Mouse (Mus musculus): ENCODE results near the gene Btnl10. TPM values are rescaled to one million over a fixed set of nuclear protein-coding genes. Genes with fewer than 3 reads are reported as not detected.

Btnl10 gene
- total and polyA plus RNA-seq, 3 experiments, result not detected

DNA sequence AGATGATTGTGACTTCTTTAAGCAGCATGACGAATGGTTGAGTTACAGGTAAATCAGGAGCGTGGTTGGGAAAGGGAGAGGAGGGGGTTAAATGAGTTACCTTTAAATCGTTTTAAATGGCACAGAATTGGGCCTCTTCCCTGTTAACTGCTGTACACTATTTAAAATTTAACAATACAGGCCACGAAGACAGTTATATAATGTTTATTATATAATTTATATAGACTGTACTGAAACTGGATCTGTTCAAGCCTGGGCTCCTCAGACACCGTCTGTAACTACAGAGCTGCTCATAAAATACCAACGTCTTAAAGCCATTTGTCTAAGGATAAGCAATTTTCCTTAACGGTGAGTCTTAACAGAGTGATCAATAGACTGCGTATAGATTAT lies 38.2 kb downstream of the Btnl10 start:
- Histone ChIP-seq H3K4me2 (ENCODE audit: insufficient read depth, low read depth, poor library complexity, severe bottlenecking) (peak overlapping the region; percentile 96), H3K4me3 (replicated peaks in 1 of 3; ENCODE audit: low read depth in 2 of 3, low read length in 2 of 3, poor library complexity in 1 of 3) (peak overlapping the region; percentile 72 to 78 (median 72)), H3K4me1 (ENCODE audit: control insufficient read depth in 1 of 2, insufficient read depth in 2 of 2) (peaks cover 13 to 54% of the 10 kb centered on the region in 2 experiments), H3K27ac (ENCODE audit: insufficient read depth, low read depth) (no peak overlapping the region), H3K9me3 (replicated peaks; ENCODE audit: low read length) (no peaks in the 10 kb centered on the region), H3K27me3 (replicated peaks) (peaks cover 21% of the 10 kb centered on the region), H3K36me3 (replicated peaks in 1 of 2; ENCODE audit: control insufficient read depth in 1 of 2, insufficient read depth in 1 of 2, low read length in 1 of 2) (peaks cover 2 to 14% of the 10 kb centered on the region in 2 experiments), H3K9ac (ENCODE audit: insufficient read depth, low read depth) (peak overlapping the region; percentile 83), H3K79me2 (replicated peaks; ENCODE audit: control insufficient read depth, extremely low read depth, insufficient read depth, poor library complexity, severe bottlenecking) (peaks cover 2% of the 10 kb centered on the region; the same call in 1 of the 2 replicates)
- DNase-seq (ENCODE audit: extremely low read depth), result no peak
- dilution Hi-C loops (cut with MboI; ENCODE audit: extremely low pct_ligation_motif_present, extremely low pct_unique_long_range_greater_than_20kb, low sequenced_read_pairs) (no loop called here), in situ Hi-C loops (cut with MboI; ENCODE audit: low pct_ligation_motif_present, low pct_unique_long_range_greater_than_20kb, low sequenced_read_pairs) (loop anchor here (5.0 kb wide), 1 partner anchor 34 kb away; no protein-coding TSS in a partner anchor)
- no peak for TF ChIP-seq USF2 (conservative IDR thresholded peaks at IDR 0.05; ENCODE audit: low read depth, low read length)
- 0 out of 2 replicates have a peak, but pooled peaks have one; percentile 10 for TF ChIP-seq HCFC1 (IDR thresholded peaks at IDR 0.05; ENCODE audit: low read depth, low read length)
- TF ChIP-seq USF1 (IDR thresholded peaks at IDR 0.05; ENCODE audit: low read depth, low read length), result no peak
- TF ChIP-seq GABPA (IDR thresholded peaks at IDR 0.05; ENCODE audit: insufficient replicate concordance, low read depth, low read length), result no peak
- TF ChIP-seq MAX (IDR thresholded peaks at IDR 0.05; ENCODE audit: low read length), result no peak
- TF ChIP-seq SIN3A (IDR thresholded peaks at IDR 0.05; ENCODE audit: low read length), result no peak

DNA sequence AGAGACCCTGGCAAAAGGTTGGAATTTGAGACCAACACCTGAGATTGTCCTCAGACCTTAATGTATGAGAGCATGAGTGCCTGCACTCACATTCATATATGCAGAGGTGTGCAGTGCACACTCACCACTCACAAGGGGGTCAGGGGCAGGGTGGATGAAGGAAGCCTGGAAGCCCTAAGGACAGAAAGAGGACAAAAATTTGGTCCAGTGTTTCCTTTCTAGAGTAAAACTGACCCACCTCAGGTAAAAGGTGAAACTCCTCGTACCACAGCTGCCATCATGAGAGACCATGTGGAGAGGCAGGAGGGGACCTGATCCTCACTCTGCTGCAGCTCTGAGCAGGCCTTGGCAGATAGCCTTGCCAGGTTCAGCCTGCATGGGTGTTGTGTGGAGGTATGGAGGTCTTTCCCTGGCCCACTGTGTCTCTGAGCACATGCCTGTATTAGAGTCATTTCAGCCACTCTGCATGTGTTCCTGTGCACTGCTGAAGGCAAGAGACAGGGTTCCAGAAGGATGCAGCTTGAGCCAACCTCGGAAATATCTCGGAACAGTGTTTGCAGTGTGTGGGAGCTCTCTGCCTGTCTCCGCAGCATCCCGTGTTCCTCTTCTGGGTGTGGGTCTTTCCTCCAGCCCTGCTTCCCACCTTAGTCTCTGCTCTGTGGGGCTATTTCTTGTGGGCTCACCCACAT lies 39.7 kb downstream of the Btnl10 start:
- peaks cover 9% of the 10 kb centered on the region for H3K27me3 ChIP-seq (replicated peaks)
- H3K4me2 ChIP-seq (ENCODE audit: insufficient read depth, low read depth, poor library complexity, severe bottlenecking), result no peak overlapping the region
- peaks cover 13 to 54% of the 10 kb centered on the region in 2 experiments for H3K4me1 ChIP-seq (ENCODE audit: control insufficient read depth in 1 of 2, insufficient read depth in 2 of 2)
- peaks cover 2% of the 10 kb centered on the region; the same call in 1 of the 2 replicates for H3K79me2 ChIP-seq (replicated peaks; ENCODE audit: control insufficient read depth, extremely low read depth, insufficient read depth, poor library complexity, severe bottlenecking)
- TF ChIP-seq HCFC1 (IDR thresholded peaks at IDR 0.05; ENCODE audit: low read depth, low read length) (no peak), E2F4 (IDR thresholded peaks at IDR 0.05; ENCODE audit: insufficient replicate concordance, low read depth, low read length) (no peak), ETS1 (conservative IDR thresholded peaks at IDR 0.05; ENCODE audit: low read depth, low read length) (no peak), SIN3A (IDR thresholded peaks at IDR 0.05; ENCODE audit: low read length) (no peak), USF1 (IDR thresholded peaks at IDR 0.05; ENCODE audit: low read depth, low read length) (no peak), MAX (IDR thresholded peaks at IDR 0.05; ENCODE audit: low read length) (no peak), GABPA (IDR thresholded peaks at IDR 0.05; ENCODE audit: insufficient replicate concordance, low read depth, low read length) (no peak), BHLHE40 (IDR thresholded peaks at IDR 0.05; ENCODE audit: low read depth, low read length) (no peak), USF2 (conservative IDR thresholded peaks at IDR 0.05; ENCODE audit: low read depth, low read length) (no peak), ZKSCAN1 (IDR thresholded peaks at IDR 0.05; ENCODE audit: borderline replicate concordance, low read depth, low read length) (no peak), CHD2 (IDR thresholded peaks at IDR 0.05; ENCODE audit: low read length) (no peak), JUN (IDR thresholded peaks at IDR 0.05; ENCODE audit: insufficient read depth, low read depth, low read length) (no peak), RCOR1 (conservative IDR thresholded peaks at IDR 0.05; ENCODE audit: low read depth, low read length) (no peak), TCF12 (IDR thresholded peaks at IDR 0.05; ENCODE audit: low read depth, low read length) (no peak)
- DNase-seq (ENCODE audit: extremely low read depth), result no peak
- dilution Hi-C loops (cut with MboI; ENCODE audit: extremely low pct_ligation_motif_present, extremely low pct_unique_long_range_greater_than_20kb, low sequenced_read_pairs) (no loop called here), in situ Hi-C loops (cut with MboI; ENCODE audit: low pct_ligation_motif_present, low pct_unique_long_range_greater_than_20kb, low sequenced_read_pairs) (loop anchor here (5.0 kb wide), 1 partner anchor 35 kb away; no protein-coding TSS in a partner anchor)
- H3K9ac ChIP-seq (ENCODE audit: insufficient read depth, low read depth), result no peak overlapping the region
- no peak overlapping the region for H3K4me3 ChIP-seq (replicated peaks in 1 of 3; ENCODE audit: low read depth in 2 of 3, low read length in 2 of 3, poor library complexity in 1 of 3)
- peaks cover 7% of the 10 kb centered on the region for H3K9me3 ChIP-seq (replicated peaks; ENCODE audit: low read length)
- peaks cover 2 to 19% of the 10 kb centered on the region in 2 experiments for H3K36me3 ChIP-seq (replicated peaks in 1 of 2; ENCODE audit: control insufficient read depth in 1 of 2, insufficient read depth in 1 of 2, low read length in 1 of 2)
- no peak overlapping the region for H3K27ac ChIP-seq (ENCODE audit: insufficient read depth, low read depth)
